Mouse (Mus musculus) G1E-ER4 (cell line): ENCODE results near the gene Atp8a1. TPM values are rescaled to one million over a fixed set of nuclear protein-coding genes. Genes with fewer than 3 reads are reported as not detected.

Experiments
- GATA1 ChIP-seq: IDR thresholded peaks from one replicate; pipeline ENCODE4 v1.8.0; 2012; ENCODE audit warnings: low read length, inconsistent platforms
- polyA plus RNA-seq: library from polyadenylated mRNA; stranded (reverse); fragments of >175 nt; gene quantifications from 2 replicates; pipeline ENCODE4 v1.2.3, GENCODE M21; 2012

The Atp8a1 gene
- polyA plus RNA-seq, 1 experiment, result 18.8 TPM

DNA sequence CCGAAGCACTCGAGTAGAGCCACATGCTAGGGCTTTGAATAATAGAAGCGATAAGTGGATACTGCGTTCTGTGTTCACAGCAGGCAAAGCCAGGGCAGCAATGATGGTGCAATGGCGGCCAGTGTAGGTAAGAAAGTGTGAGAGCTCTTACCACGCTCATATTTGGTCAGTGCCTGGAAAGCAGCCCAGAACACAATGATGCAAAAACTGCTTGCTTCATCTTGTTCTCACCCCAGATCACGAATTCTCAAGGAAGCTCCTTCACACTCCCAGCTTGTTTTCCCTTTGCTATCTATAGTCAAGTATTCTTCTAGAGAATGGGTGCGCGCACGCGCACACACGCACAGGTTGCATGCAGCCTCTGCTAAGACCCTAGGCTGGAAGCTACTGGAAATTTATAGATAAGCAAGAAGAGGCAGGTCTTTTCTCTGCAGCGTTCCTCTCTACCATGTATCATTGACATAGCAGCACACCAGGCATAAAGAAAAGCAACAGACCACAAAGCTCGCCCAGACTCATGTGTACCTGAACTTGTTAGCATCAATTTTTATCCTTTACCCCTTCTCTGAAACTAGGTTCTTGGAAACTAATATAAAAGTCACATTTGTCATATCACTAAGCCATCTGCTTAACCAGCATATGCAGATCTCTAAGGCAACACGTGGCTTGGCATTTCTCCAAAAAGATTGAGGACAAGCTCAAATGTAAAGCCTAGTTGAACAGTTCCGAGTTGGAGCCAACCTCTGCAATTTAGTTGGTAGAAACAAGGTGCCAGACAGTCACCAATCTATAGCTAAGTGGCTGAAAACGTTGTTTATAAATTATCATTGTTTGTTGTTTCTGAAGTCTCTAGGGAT lies 44.8 kb downstream of the Atp8a1 start:
- no peak for TF ChIP-seq GATA1

DNA sequence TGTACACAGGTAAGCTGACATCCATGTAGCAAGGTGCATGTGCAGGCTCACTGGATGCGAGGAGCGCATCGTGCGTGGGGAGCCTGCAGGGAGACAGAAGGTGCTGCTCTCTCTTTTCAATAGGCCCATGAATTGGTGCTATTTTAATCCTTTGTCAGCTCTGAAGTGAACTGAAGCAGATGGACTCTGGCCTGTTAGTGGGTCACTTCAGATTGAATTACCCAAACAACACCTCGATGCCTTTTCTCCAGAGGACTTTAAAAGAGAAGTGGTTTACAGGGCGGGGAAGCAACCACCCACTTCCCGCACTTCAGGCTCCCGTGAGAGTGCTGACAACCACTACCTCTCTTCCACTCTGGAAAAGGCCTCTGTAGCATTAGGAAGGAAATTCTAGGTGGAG lies 46.4 kb downstream of the Atp8a1 start:
- no peak for TF ChIP-seq GATA1

DNA sequence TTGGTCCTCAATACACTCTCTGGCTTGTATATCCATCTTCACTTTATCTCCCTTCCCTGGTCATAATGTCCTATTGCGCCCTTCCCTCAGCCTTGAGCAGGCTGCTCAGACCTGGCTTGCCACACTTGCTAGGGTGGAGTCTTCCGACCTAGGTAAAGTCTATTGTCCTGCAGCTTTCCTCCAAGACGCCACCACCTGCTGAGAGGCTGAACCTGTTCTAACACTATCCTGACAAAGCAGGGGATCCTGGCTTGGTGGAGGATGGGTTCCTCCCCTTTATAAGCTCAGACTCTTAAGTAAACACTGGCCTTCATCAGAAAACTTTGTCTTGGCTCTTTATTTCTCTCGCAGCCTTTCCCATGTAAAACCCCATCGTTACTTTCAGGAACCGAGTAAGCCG lies 47.4 kb downstream of the Atp8a1 start:
- TF ChIP-seq GATA1, result no peak

DNA sequence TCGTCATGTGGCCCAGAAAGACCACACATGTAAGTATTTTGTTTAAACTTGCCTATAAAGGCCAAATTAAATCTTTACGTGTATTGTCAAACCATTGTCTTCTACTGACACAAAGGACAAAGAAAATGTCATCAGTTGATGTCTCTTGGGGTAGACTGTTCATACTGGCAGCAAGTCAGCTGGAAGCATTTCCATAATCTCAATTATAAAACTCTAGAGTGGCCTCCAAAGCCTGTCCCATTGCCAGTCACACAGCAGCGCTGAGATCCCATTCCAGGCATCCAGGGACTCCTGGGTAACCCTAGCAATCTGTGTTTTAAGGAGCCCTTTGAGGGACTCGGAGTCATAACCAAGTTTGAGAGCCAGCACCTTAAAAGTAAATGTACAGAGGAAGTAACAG lies 48.9 kb downstream of the Atp8a1 start:
- TF ChIP-seq GATA1, result no peak

DNA sequence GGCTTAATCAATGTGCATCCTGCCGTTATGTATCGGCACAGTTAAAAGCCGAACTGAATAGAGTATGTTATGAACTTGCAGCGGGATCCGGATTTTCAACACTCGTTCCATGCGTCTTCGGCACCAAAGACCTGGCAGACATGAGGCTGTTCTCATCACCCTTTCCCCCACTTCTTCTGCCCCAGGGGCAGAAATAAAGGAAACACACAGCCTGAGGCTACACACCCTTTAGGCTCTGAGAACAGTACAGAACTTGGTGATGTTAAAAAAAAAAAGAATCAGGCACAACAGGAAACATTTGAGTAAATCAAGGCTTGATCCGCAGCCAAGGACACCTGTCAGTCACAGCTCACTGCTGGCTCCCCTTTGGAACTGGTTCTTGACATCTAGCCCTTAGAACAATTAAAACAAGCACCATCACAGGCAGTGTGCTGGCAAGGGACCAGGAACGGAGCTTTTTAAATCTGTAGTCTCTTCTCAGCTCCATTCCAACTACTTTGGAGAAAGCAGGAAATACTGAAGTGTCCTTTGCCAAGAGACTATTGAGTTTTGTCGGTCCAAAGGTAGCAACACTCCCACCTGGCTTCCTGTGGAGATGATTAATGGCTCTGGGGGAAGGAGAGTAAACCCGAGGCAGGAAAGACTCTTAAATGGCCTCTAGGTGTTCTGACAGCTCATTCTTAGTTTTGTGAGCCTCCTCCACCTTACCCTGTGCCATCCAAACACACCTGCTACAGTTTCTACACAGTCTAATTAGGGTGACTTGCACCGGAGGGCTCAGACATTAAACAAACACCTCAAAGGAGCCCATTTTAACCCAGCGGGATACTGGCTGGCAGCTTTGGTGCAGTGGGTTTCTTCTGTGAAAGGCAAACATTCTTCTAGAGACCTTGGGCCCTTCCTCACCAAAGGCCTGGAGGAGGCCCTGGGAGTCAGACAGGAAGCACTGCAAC lies 50.0 kb downstream of the Atp8a1 start:
- no peak for TF ChIP-seq GATA1

DNA sequence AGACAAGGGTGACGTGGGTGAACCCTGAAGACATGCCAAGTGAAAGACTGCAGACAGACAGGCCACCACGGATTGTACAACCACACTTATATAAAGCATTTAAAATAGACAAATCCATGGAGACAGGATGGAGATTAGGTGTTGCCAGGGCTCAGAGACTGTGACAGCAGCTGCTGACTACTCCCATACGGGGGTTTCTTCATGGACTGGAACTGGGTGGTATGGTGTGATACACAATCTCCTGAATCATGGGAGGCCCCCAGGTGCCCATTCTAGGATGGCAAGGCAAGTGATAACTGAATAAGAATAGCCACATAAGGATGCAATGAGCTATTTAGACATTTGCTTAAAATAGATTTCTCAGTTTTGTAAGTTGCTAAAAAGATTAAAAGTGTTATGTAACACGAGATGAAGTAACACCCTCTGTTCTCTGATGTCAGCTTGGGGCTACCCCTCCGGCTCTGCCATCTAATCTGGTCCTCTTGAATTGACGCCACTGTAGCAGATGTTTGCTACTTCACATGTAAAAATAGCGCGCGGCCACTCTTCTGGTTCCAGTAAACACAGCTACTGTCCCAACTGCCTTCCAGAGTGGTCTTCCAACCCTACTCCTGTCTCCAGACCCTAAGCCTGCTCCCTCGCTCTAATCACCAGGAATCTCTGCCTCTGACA lies 53.0 kb downstream of the Atp8a1 start:
- no peak for TF ChIP-seq GATA1

DNA sequence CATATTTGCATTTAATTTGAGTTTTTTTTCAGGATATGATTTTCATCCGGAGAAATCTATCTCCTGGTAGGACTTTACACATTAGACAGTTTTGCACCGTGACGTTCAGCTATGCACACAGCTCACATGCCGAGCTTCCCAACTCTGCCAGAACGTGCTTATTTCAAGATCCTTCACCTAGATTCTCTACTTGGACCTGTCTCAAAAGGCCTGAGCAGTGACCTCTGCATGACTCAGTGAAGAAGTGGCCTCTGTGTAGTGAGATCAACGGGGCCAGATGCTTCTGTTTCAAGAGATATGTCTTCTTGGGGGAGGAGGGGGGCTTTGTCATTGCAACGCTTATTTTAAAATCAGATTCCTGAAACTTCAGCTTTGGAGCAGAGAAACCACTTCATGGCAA lies 64.5 kb downstream of the Atp8a1 start:
- no peak for TF ChIP-seq GATA1

DNA sequence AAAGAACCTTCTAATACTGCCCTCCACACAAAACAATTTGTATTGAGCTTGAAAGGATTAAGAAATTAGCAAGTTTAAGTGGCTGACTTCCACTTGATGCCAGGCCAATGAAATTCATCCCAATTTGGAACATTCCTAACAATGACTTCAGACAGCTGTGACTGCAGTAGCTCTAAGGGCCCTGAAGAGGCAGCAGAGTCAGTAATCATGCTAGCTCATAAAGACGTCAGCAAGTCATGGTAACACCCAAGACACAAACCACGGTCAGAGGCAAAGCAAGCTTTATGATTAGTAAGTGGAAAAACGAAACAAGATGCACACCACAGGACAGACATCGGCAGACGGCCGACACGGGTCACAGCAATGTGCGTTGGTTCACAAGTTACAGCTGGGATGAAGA lies 69.2 kb downstream of the Atp8a1 start:
- no peak for TF ChIP-seq GATA1

DNA sequence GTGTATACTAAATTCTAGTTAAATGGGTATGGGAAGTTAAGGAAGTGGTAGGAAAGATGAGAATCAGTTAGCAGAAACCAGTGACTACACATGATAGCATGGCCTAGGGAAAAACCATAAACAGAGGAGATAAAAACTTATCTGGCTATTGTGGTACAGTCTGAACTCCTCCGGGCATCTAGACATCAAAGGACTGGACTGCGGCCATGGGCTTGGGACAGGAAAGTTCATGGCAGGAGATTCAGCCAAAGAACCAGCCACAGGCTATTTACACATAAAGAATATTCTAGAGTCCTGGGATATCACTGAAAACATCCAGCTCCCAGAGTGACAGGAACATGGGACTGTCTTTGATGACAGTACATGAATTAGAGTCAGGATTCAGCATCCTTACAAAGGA lies 73.0 kb downstream of the Atp8a1 start:
- TF ChIP-seq GATA1, result no peak

DNA sequence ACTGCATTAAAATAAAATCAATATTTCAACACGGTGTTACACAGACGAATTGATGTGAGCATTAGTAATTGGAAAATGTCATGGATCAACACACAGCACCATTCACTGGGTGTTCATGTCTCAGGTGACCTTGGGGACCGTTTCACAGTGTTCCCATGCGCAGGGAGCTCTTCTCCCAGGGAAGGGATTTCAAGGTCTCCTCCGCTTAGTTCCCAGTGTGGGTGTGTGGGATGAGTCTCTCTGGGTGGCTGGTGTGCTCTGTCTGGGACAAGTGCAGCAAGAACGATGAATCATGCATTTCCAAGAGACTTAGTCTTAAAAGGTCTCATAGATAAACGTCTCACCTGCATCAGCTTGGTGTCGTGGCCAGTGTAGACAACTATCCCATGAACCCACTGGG lies 78.5 kb downstream of the Atp8a1 start:
- no peak for TF ChIP-seq GATA1

DNA sequence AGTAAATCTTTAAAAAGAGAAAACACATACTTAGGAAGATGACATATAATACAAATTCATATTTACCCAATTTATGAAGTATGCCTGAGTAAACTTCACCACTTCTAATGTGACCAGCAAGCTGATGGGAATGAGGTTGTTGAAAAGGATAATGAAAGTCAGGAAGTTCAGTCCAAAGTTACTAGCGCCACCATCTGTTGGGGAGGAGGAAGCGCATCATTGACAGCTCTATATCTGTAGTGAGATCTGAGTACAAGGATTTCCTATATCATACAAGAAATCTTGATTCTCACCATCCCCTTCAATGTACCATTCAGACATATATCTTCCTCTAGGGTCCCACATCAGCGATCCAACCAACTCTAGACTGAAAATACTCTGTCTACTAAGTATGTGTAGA lies 82.4 kb downstream of the Atp8a1 start:
- no peak for TF ChIP-seq GATA1

DNA sequence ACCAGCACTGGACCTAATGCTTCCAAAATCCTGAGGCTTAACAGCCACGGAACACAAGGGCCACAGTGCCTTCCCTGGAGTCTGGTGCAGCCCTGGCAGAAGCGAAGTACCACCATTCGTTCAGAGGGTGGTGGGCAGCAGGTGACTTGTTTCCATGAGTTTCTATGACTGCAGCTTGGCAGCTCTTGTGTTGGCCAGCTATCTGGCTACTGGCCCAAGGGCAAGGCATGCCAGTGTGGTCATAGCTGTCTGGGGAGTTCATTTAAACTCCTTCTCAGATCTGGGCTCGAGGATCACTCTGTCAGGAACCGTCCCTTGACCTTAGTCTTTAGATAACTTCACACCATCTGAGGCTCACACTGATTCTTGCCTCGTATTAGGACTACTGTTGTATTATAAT lies 89.1 kb downstream of the Atp8a1 start:
- no peak for TF ChIP-seq GATA1

DNA sequence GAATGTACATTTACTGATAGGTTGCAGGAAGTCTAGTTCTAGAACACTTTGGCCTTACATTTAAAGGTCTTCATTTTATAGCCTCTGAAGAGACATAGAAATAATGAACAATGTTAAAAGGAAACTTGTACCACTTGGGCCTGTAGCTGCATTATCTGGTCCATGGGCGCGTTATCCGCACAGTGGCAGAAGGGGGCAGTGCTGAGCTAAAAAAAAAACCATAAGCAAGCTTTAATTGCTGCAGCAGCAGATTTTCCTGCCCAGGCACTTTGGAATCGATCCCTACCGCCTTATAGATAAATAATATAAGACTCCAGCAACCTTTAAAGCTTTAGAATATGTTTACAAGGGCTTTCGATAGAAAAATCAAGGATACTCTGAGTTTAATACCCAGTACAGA lies 91.1 kb downstream of the Atp8a1 start:
- TF ChIP-seq GATA1, result no peak

DNA sequence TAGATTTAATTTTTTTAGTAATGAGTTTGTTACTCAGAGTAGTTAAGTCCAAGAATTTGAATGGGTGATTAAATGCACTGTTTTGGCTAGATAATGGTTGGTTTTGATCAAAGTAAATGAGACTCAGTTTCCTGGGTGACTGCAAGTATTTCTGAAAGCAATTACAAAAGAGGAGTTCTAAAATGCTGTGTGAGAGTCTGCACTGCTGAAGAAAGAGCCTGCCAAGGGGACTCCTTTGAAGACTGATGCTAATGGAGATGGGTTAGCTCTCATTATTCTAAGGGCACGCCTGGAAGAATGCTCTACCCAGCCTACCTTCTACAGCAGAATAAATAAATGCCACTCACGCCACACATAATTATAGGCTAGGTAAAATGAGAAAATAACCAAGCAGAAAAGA lies 94.2 kb downstream of the Atp8a1 start:
- TF ChIP-seq GATA1, result no peak

DNA sequence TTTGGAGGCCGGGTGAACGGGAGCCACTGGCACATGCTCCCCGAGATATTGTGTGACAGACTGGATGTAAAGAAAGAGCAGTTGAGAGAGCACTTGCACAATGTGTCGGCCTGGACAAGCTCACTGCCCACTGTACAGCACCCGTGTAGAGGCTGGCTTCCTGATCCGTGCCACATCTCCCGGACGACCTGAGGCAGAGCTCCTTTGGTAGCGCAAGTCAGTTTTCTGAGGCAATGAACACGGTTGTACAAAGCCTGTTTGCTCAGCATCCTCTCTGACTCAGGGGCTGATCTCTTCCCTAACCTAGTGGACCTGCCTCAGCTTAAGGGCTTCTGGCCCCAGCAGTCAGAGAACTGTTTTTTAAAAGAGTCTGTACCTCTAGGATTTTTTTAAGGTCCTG lies 94.6 kb downstream of the Atp8a1 start:
- TF ChIP-seq GATA1, result no peak

DNA sequence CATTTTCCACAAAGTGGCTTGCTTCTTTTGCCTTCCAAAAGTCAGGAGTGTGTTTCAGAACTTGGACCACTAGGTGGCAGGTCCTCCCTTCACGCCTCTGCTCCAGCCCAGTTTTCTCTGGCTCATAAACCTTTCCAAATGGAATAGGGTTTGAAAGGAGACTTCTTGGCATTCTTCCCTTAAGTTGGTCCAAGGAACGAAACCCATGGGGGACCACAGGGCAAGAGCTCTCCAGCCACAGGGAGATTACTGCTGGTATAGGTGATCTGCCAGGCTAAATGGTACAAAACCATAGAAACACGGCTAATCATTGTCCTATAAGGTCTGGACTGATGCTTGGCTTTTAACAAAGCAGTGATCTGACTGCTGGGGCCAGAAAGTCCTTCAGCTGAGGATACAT lies 95.2 kb downstream of the Atp8a1 start:
- TF ChIP-seq GATA1, result no peak

DNA sequence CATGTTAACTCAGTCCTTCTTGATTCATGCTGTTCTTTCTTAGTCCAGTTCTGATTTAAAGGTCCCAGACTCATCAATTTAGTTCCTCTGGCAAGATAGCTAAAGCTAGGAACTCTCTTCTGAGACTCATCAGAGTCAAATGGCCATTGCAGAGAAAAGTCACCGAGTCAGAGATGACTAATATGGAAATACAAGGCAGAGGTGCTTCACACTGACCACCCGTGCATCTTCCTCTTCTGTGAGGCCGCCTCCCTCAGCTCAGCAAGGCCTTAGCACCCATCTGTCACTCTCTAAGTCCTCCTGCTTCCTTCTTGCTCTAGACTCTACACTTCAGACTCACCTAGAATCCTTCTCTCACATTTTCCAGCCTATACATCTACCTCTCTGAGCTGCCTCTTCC lies 108.0 kb downstream of the Atp8a1 start:
- TF ChIP-seq GATA1, result no peak
